ENCODE assay signal across 22 mouse cellular contexts in genomic region chr3:142459241-142459640, GRCm38 (mm10). TPM values are rescaled to one million over a fixed set of nuclear protein-coding genes. Genes with fewer than 3 reads are reported as not detected.
DNase-seq lines count a peak whose midpoint lies in the region; ATAC-seq and TF ChIP-seq lines count a peak whose summit lies in the region.
"Had no signal": no experiment of that assay in that cellular context is flagged by ENCODE, and none has a peak within 500 bp of the region (broad histone marks: within the 10 kb centered on the region; RNA-seq: fewer than 3 reads in every experiment).

No protein-coding gene starts in this region.

- H3K27ac ChIP-seq in heart, postnatal 0 days (ENCODE audit: low read depth) = no peak overlapping the region
- H3K27ac ChIP-seq in lung, postnatal 0 days (ENCODE audit: low read length) = no peak overlapping the region
- H3K27ac ChIP-seq in kidney, embryonic 16.5 days (ENCODE audit: low read length) = no peak overlapping the region
- H3K27ac ChIP-seq in forebrain, embryonic 13.5 days = no peak overlapping the region
- H3K27ac ChIP-seq: embryonic facial prominence, embryonic 12.5 days; gastrocnemius, adult 2 months; hindbrain, embryonic 12.5 days had no signal

- no peaks in the 10 kb centered on the region for H3K27me3 ChIP-seq in heart, postnatal 0 days (ENCODE audit: control insufficient read depth, insufficient read depth, low read length)
- H3K27me3 ChIP-seq in lung, postnatal 0 days (replicated peaks; ENCODE audit: insufficient read depth, low read length) = no peaks in the 10 kb centered on the region
- H3K27me3 ChIP-seq in kidney, embryonic 16.5 days (ENCODE audit: insufficient read depth, low read length) = no peaks in the 10 kb centered on the region
- no peaks in the 10 kb centered on the region for H3K27me3 ChIP-seq in forebrain, embryonic 13.5 days
- H3K27me3 ChIP-seq: embryonic facial prominence, embryonic 12.5 days; heart, embryonic 12.5 days; hindbrain, embryonic 12.5 days had no signal

- intact Hi-C loops in gastrocnemius, postnatal 36 days (cut with DNase I) = no loop called here

- H3K9me3 ChIP-seq in heart, postnatal 0 days (replicated peaks; ENCODE audit: control insufficient read depth, low read length) = no peaks in the 10 kb centered on the region
- H3K9me3 ChIP-seq in lung, postnatal 0 days (ENCODE audit: low read length) = no peaks in the 10 kb centered on the region
- no peaks in the 10 kb centered on the region for H3K9me3 ChIP-seq in kidney, embryonic 16.5 days (ENCODE audit: low read length)
- no peaks in the 10 kb centered on the region for H3K9me3 ChIP-seq in forebrain, embryonic 13.5 days (replicated peaks)
- H3K9me3 ChIP-seq: embryonic facial prominence, embryonic 12.5 days; heart, embryonic 12.5 days; hindbrain, embryonic 12.5 days had no signal

- peak; percentile 24; the same call in 1 of the 2 replicates for ATAC-seq in heart, postnatal 0 days (ENCODE audit: insufficient read depth, low read depth)
- ATAC-seq in lung, postnatal 0 days = peak; percentile 23; the same call in 1 of the 2 replicates
- peak; percentile 78 for ATAC-seq in kidney, embryonic 16.5 days (ENCODE audit: low FRiP score, low TSS enrichment)
- no peak for ATAC-seq in forebrain, embryonic 13.5 days
- ATAC-seq: midbrain, embryonic 16.5 days had no signal

- no peak overlapping the region for H3K4me3 ChIP-seq in heart, postnatal 0 days (ENCODE audit: low read depth, low read length)
- H3K4me3 ChIP-seq in lung, postnatal 0 days (ENCODE audit: low read depth, low read length) = no peak overlapping the region
- no peak overlapping the region for H3K4me3 ChIP-seq in kidney, embryonic 16.5 days (ENCODE audit: low read length)
- no peak overlapping the region for H3K4me3 ChIP-seq in forebrain, embryonic 13.5 days
- H3K4me3 ChIP-seq: embryonic facial prominence, embryonic 12.5 days; gastrocnemius, adult 2 months; heart, embryonic 12.5 days; hindbrain, embryonic 12.5 days; myocyte had no signal

- no peak overlapping the region for H3K4me2 ChIP-seq in heart, postnatal 0 days (ENCODE audit: low read depth, low read length)
- no peak overlapping the region for H3K4me2 ChIP-seq in lung, postnatal 0 days (replicated peaks; ENCODE audit: low read depth, low read length)
- H3K4me2 ChIP-seq in kidney, embryonic 16.5 days (replicated peaks; ENCODE audit: low read depth, low read length) = no peak overlapping the region
- H3K4me2 ChIP-seq in forebrain, embryonic 13.5 days = no peak overlapping the region
- H3K4me2 ChIP-seq: embryonic facial prominence, embryonic 12.5 days; heart, embryonic 12.5 days; hindbrain, embryonic 12.5 days had no signal

- WGBS in heart, postnatal 0 days = 61% methylated on average over 7 of the region's 7 CpGs
- WGBS in lung, postnatal 0 days = 55% methylated on average over 7 of the region's 7 CpGs
- 46% methylated on average over 7 of the region's 7 CpGs for WGBS in kidney, embryonic 16.5 days
- 88% methylated on average over 7 of the region's 7 CpGs for WGBS in forebrain, embryonic 13.5 days

- TF ChIP-seq EP300 in heart, postnatal 0 days (IDR thresholded peaks at IDR 0.05; ENCODE audit: low read depth) = no peak
- TF ChIP-seq EP300 in lung, postnatal 0 days (IDR thresholded peaks at IDR 0.05) = no peak

- no peaks in the 10 kb centered on the region for H3K36me3 ChIP-seq in heart, postnatal 0 days (replicated peaks; ENCODE audit: control insufficient read depth, insufficient read depth, low read length)
- no peaks in the 10 kb centered on the region for H3K36me3 ChIP-seq in lung, postnatal 0 days (ENCODE audit: insufficient read depth, low read length)
- no peaks in the 10 kb centered on the region for H3K36me3 ChIP-seq in kidney, embryonic 16.5 days (ENCODE audit: insufficient read depth, low read length)
- H3K36me3 ChIP-seq in forebrain, embryonic 13.5 days (ENCODE audit: poor library complexity, severe bottlenecking) = no peaks in the 10 kb centered on the region
- H3K36me3 ChIP-seq: embryonic facial prominence, embryonic 12.5 days; heart, embryonic 12.5 days; hindbrain, embryonic 12.5 days had no signal

- no peak for TF ChIP-seq CTCF in heart, postnatal 0 days (IDR thresholded peaks at IDR 0.05; ENCODE audit: low read depth)
- TF ChIP-seq CTCF in lung, postnatal 0 days (IDR thresholded peaks at IDR 0.05) = no peak

- no peak for DNase-seq in heart, postnatal 0 days (ENCODE audit: low spot score)
- no peak for DNase-seq in heart, postnatal 4 days
- DNase-seq in lung, postnatal 0 days (ENCODE audit: low spot score) = no peak
- no peak for DNase-seq in lung, postnatal 4 days
- peak; percentile 49 to 54 for DNase-seq in kidney, postnatal 4 days
- no peak for DNase-seq in gastrocnemius, postnatal 36 days
- DNase-seq: adrenal gland, postnatal 10 days; cerebellum, adult 2 months; cerebellum, postnatal 25 days; gastrocnemius, adult 2 months; heart, postnatal 14 days; lung, postnatal 36 days; right cerebral cortex, adult 18-20 months had no signal

- H3K4me1 ChIP-seq in heart, postnatal 0 days (ENCODE audit: control insufficient read depth, insufficient read depth) = no peaks in the 10 kb centered on the region
- no peaks in the 10 kb centered on the region for H3K4me1 ChIP-seq in lung, postnatal 0 days (ENCODE audit: insufficient read depth, low read depth, low read length)
- no peaks in the 10 kb centered on the region for H3K4me1 ChIP-seq in kidney, embryonic 16.5 days (ENCODE audit: insufficient read depth, low read length)
- no peaks in the 10 kb centered on the region for H3K4me1 ChIP-seq in forebrain, embryonic 13.5 days
- H3K4me1 ChIP-seq: embryonic facial prominence, embryonic 12.5 days; hindbrain, embryonic 12.5 days had no signal

- no peak overlapping the region for H3K9ac ChIP-seq in heart, postnatal 0 days (replicated peaks; ENCODE audit: low read depth, low read length)
- H3K9ac ChIP-seq in lung, postnatal 0 days (replicated peaks; ENCODE audit: low read depth) = no peak overlapping the region
- no peak overlapping the region for H3K9ac ChIP-seq in kidney, embryonic 16.5 days (replicated peaks; ENCODE audit: low read length)
- H3K9ac ChIP-seq in forebrain, embryonic 13.5 days = no peak overlapping the region
- H3K9ac ChIP-seq: embryonic facial prominence, embryonic 12.5 days; heart, embryonic 12.5 days; hindbrain, embryonic 12.5 days had no signal

RNA-seq across cellular contexts. Expression of gene Gbp5, which starts 34.5 kb away (rescaled TPM):
- 1.6 and 4.4 TPM in 2 replicates for total RNA-seq in heart, postnatal 0 days (2014; rRNA removed; ENCODE audit: low replicate concordance)
- polyA plus RNA-seq in heart, postnatal 0 days (2015; fragmentation: Nextera tagmentation; extraction: Ambion mirVana) = 0.33 and 0.44 TPM in 2 replicates
- total RNA-seq in heart, postnatal 4 days (2021) = 1 to 10 TPM; 2.5 to 3.2 TPM
- polyA plus RNA-seq in lung, postnatal 0 days (2015; fragmentation: Nextera tagmentation; extraction: Ambion mirVana) = 0.27 and 0.44 TPM in 2 replicates
- polyA plus RNA-seq in kidney, embryonic 16.5 days (2015; fragmentation: Nextera tagmentation; extraction: Ambion mirVana) = 0.05 TPM in 1 of 2 replicates, not detected in the other
- polyA plus RNA-seq in forebrain, embryonic 13.5 days (2015; fragmentation: Nextera tagmentation; extraction: Ambion mirVana) = not detected in 2 replicates
- total RNA-seq in gastrocnemius, postnatal 36 days (2021) = 1 to 10 TPM; 1.9 to 3.6 TPM
- polyA plus RNA-seq: forebrain, embryonic 11.5 days; limb, embryonic 11.5 days; myocyte had no signal

Comparison
In these comparisons a context has a peak if more than half of its experiments do, and no peak if none do; other contexts are left out.
1. DNase-seq: peak in kidney, postnatal 4 days (2 of 2); none in heart, postnatal 0 days (single experiment), heart, postnatal 4 days (single experiment), lung, postnatal 0 days (single experiment), lung, postnatal 4 days (0 of 2) and gastrocnemius, postnatal 36 days (0 of 2).